Mouse (Mus musculus) heart, adult 2 months (tissue): ENCODE data around the gene Cetn2.
A peak's percentile ranks its signal among the peaks of the same experiment; 100 is the strongest.

ENCODE experiments used
- CTCF ChIP-seq: fragments of 200-600 bp; IDR thresholded peaks from 2 replicates; pipeline ENCODE4 v1.8.1; 2022; ENCODE audit warnings: antibody characterized with exemption, mild to moderate bottlenecking, moderate library complexity
- EP300 ChIP-seq: fragments of 200-500 bp; IDR thresholded peaks from 2 replicates; pipeline ENCODE4 v1.6.1; 2011; ENCODE audit warnings: low read depth, low read length, control low read depth; ENCODE audit not compliant: insufficient read depth
- POLR2A ChIP-seq: fragments of 200-500 bp; IDR thresholded peaks from 2 replicates; pipeline ENCODE4 v1.6.1; 2011; ENCODE audit warnings: mild to moderate bottlenecking, low read depth, low read length, control low read depth; ENCODE audit not compliant: insufficient read depth

DNA sequence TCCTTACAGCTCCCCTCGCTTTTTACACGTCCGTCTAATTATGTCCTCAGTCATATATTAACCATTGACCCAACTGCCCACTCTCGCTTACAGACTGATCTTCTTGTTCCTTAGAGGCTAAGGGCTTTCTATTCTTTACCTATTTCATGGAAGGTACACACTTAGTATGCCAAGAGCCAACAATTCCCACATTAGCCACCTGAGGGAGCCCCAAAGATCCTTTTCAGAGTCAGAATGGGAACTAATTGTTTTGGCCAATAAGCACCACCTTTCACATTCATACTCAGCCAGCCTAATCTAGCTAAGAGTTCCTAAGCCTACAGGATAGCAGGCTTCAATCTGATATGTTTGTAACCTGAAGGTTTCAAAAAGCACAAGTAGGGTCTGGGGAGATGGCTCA is 42.2 kb upstream of the Cetn2 start:
- TF ChIP-seq EP300, result no peak
- TF ChIP-seq CTCF, result peak; percentile 55
- TF ChIP-seq POLR2A, result no peak
